Mouse (Mus musculus) stomach, postnatal 0 days (tissue): ENCODE data around the gene Epm2aip1.

Source experiments
- CTCF ChIP-seq: IDR thresholded peaks from 2 replicates; pipeline ENCODE4 v1.5.1; 2016; ENCODE audit warnings: antibody characterized with exemption, low read depth, mild to moderate bottlenecking, moderate library complexity
- EP300 ChIP-seq: optimal IDR thresholded peaks from 2 replicates; pipeline ENCODE3; 2016; ENCODE audit warnings: antibody characterized with exemption

GRCm38 (mm10) chr9:111314219-111314618 is 42.5 kb downstream of the Epm2aip1 start:
- TF ChIP-seq EP300 (no peak), CTCF (peak; percentile 85)
